Mouse (Mus musculus) hindbrain, postnatal 0 days (tissue): ENCODE measurements around the gene Zfp26. TPM values are rescaled to one million over a fixed set of nuclear protein-coding genes. Genes with fewer than 3 reads are reported as not detected.

Experiments
- ATAC-seq: fragments of 200-750 bp; cut with Nextera tagmentation; 2 replicates; pipeline ENCODE4 v1.8.0; 2017; ENCODE audit warnings: mild to moderate bottlenecking, moderate TSS enrichment, moderate library complexity
- DNase-seq: peaks from one replicate; pipeline ENCODE4 v3.0.0-alpha.2; 2015; ENCODE audit warnings: low spot score
- H3K27ac ChIP-seq: fragments of 300-500 bp; sonication (generic); 2 replicates; pipeline ENCODE4 v1.5.1; 2014; ENCODE audit warnings: mild to moderate bottlenecking
- H3K27me3 ChIP-seq: fragments of 300-500 bp; sonication (generic); 2 replicates; pipeline ENCODE4 v1.6.1; 2014; ENCODE audit warnings: low read length, mixed read lengths; ENCODE audit not compliant: insufficient read depth
- H3K36me3 ChIP-seq: fragments of 300-500 bp; sonication (generic); 2 replicates; pipeline ENCODE4 v1.6.1; 2014; ENCODE audit warnings: low read length, mixed read lengths; ENCODE audit not compliant: insufficient read depth
- H3K4me1 ChIP-seq: fragments of 300-500 bp; sonication (generic); 2 replicates; pipeline ENCODE4 v1.6.1; 2014; ENCODE audit warnings: antibody characterized with exemption, low read length, mixed read lengths; ENCODE audit not compliant: insufficient read depth
- H3K4me2 ChIP-seq: fragments of 300-500 bp; sonication (generic); 2 replicates; pipeline ENCODE4 v1.6.1; 2014; ENCODE audit warnings: low read depth, mild to moderate bottlenecking, low read length, moderate library complexity, mixed read lengths
- H3K4me3 ChIP-seq: fragments of 300-500 bp; sonication (generic); 2 replicates; pipeline ENCODE4 v1.5.1; 2014; ENCODE audit warnings: low read length
- H3K9ac ChIP-seq: fragments of 300-500 bp; sonication (generic); replicated peaks from 2 replicates; pipeline ENCODE4 v1.6.1; 2014; ENCODE audit warnings: mild to moderate bottlenecking, low read length, moderate library complexity, mixed read lengths
- H3K9me3 ChIP-seq: fragments of 300-500 bp; sonication (generic); 2 replicates; pipeline ENCODE4 v1.6.1; 2016; ENCODE audit warnings: low read length, mixed read lengths
- CTCF ChIP-seq: IDR thresholded peaks from 2 replicates; pipeline ENCODE4 v1.5.1; 2016; ENCODE audit warnings: antibody characterized with exemption, control low read depth, low read depth
- WGBS: fragments of 180-500 bp; shearing (Covaris S2); extraction: QIAGEN DNeasy Blood & Tissue Kit; methylation state at CpG from one replicate; pipeline ENCODE4 v1.1.7; 2014; 5-methylcytosine and 5-hydroxymethylcytosine counted together
- polyA plus RNA-seq: library from polyadenylated mRNA; unstranded; fragments of >200 nt; fragmentation: Nextera tagmentation; extraction: Ambion mirVana; gene quantifications from 2 replicates; pipeline ENCODE4 v1.2.1, GENCODE M21; 2015
- total RNA-seq: library from RNA; depleted of rRNA; stranded (reverse); fragments of >200 nt; gene quantifications from 2 replicates; pipeline ENCODE4 v1.2.3, GENCODE M21; 2014

Zfp26 gene
- total and polyA plus RNA-seq, 2 experiments from 2014 or later, result 11.2 to 22.1 TPM

DNA sequence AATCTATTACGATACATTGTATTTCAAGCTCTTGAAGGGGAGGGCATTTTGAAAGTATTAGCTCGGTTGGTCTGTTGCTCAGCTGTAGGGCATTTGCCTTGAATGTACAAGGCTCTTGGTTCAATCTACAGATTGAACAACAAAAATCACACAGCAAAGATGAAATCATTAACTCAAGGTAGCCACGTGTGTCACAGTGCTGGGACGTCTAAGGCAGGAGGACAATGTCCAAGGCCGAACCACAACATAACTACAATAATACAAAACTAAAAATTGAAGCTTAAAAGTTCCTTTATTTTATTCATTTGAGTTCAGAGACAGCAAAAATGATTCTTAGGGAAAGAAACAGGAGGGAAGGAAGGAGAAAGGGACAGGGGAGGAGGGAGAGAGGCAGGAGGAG is 29.6 kb upstream of the Zfp26 start:
- no peaks in the 10 kb centered on the region for H3K9me3 ChIP-seq

DNA sequence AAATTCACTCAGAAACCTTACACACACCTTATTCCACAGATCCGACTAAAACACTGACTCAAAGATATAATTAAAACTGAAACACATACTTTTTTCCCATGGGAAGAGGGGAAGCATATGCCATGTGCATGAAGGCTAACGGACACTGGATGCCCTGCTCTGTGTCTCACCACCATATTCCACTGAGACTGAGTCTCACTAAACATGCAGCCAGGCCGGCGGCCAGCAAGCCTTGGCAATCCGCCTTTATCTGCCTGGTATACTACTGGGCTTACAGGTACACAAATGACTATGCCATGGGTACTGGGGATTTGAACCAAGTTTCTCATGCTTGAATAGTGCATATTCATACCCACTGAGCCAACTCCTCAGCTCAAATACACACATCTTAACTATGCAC is 19.4 kb upstream of the Zfp26 start:
- Histone ChIP-seq H3K4me2 (no peak overlapping the region), H3K9me3 (no peaks in the 10 kb centered on the region), H3K27me3 (no peaks in the 10 kb centered on the region), H3K36me3 (peaks cover 20% of the 10 kb centered on the region), H3K9ac (no peak overlapping the region), H3K27ac (no peak overlapping the region), H3K4me1 (no peaks in the 10 kb centered on the region), H3K4me3 (no peak overlapping the region)
- WGBS, result 69% methylated on average over 5 of the region's 5 CpGs
- ATAC-seq, result 0 out of 2 replicates have a peak, but pooled peaks have one; percentile 21
- DNase-seq, result no peak
- TF ChIP-seq CTCF, result no peak

More for the DNA sequence above, 29.6 kb upstream of the Zfp26 start:
- WGBS, result 87% methylated on average over 5 of the region's 5 CpGs
- TF ChIP-seq CTCF, result no peak
- no peak overlapping the region for H3K9ac ChIP-seq
- H3K4me1 ChIP-seq, result 0 out of 2 replicates have a peak, but pooled peaks cover 8% of the 10 kb centered on the region
- no peaks in the 10 kb centered on the region for H3K27me3 ChIP-seq
- peaks cover 9% of the 10 kb centered on the region; the same call in 1 of the 2 replicates for H3K36me3 ChIP-seq
- H3K4me2 ChIP-seq, result no peak overlapping the region
- no peak overlapping the region for H3K4me3 ChIP-seq
- DNase-seq, result no peak
- ATAC-seq, result no peak
- no peak overlapping the region for H3K27ac ChIP-seq

DNA sequence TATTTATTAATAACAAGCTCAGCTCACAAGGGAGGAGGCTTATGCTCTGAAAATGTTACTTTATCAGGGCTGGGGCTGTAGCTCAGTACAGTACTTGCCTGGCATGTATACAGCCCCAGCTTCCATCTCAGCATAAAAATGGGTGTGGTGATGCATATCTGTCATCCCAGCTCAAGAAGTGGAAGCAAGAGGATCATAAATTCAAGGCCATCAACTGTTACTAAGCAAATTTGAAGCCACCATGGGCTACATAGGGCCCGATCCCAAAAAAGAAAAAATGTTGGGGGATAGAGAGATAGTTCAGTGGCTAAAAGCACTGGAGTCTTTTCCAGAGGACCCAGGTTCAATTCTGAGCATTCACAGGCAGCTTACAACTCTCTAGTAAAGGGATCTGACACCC is 16.7 kb upstream of the Zfp26 start:
- no peak for TF ChIP-seq CTCF
- Histone ChIP-seq H3K4me1 (no peaks in the 10 kb centered on the region), H3K27ac (no peak overlapping the region), H3K27me3 (no peaks in the 10 kb centered on the region), H3K9ac (no peak overlapping the region), H3K4me3 (no peak overlapping the region), H3K36me3 (peaks cover 35% of the 10 kb centered on the region), H3K9me3 (no peaks in the 10 kb centered on the region), H3K4me2 (no peak overlapping the region)
- DNase-seq, result no peak
- no peak for ATAC-seq
- 100% methylated on average over 1 of the region's 1 CpGs for WGBS

DNA sequence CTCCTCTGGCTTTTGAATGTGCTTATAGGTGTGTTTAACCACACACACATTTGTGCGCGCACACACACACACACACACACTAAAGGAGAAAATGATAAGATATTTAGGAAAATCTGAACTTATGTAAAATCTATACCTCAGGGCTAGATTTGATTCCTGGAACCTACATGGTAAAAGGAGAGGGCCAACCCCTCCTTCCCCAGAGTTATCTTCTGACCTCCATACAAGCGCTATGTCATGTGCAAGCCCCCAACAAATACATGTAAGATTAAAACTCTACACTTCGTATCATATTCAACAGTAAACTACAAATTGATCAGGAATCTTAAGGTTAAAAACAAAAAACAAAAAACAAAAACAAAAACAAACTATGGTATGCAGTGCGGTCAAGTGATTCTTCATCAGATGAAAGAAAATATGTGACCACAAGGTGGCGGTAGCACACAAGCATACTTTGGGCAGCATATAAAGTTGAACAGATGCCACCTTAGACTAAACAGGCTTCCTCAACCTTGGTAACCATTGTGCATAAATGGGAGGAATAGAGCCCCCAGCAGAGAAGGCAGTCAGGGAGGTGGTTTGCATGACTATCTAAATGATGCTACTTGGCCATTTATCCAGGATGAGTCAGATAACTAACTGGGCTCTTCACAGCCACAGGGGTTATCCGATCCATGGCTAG is 6.9 kb upstream of the Zfp26 start:
- Histone ChIP-seq H3K27me3 (no peaks in the 10 kb centered on the region), H3K4me1 (no peaks in the 10 kb centered on the region), H3K36me3 (peaks cover 24% of the 10 kb centered on the region), H3K4me3 (no peak overlapping the region), H3K4me2 (no peak overlapping the region), H3K9me3 (no peaks in the 10 kb centered on the region), H3K9ac (no peak overlapping the region), H3K27ac (no peak overlapping the region)
- peak; percentile 91 for TF ChIP-seq CTCF
- DNase-seq, result peak; percentile 91
- peak; percentile 82 for ATAC-seq
- WGBS, result 55% methylated on average over 7 of the region's 7 CpGs

DNA sequence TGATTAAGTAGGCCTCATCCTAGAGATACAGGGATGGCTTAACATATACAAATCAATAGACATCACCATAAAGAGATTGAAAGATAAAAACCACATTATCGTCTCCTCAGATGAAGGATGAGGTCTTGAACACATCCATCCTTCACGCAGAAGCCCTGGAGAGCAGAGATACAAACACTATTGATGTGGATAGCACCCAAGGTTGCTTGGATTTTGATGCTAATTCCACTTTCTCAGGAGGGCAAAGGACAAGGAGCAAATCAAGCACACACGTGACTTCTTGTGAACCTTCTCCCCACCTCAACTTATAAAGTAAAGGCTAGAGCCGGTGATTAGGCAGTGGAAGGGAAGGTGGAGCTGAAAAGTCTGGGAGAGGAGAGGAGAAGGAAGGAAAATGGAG is 6.3 kb downstream of the Zfp26 start:
- Histone ChIP-seq H3K9ac (no peak overlapping the region), H3K4me2 (no peak overlapping the region), H3K27me3 (no peaks in the 10 kb centered on the region), H3K4me3 (no peak overlapping the region), H3K9me3 (no peaks in the 10 kb centered on the region), H3K27ac (no peak overlapping the region), H3K4me1 (peaks cover under 1% of the 10 kb centered on the region; the same call in 1 of the 2 replicates), H3K36me3 (peaks cover 8% of the 10 kb centered on the region; the same call in 1 of the 2 replicates)
- WGBS, result 86% methylated on average over 4 of the region's 4 CpGs
- no peak for ATAC-seq
- no peak for TF ChIP-seq CTCF
- DNase-seq, result no peak

DNA sequence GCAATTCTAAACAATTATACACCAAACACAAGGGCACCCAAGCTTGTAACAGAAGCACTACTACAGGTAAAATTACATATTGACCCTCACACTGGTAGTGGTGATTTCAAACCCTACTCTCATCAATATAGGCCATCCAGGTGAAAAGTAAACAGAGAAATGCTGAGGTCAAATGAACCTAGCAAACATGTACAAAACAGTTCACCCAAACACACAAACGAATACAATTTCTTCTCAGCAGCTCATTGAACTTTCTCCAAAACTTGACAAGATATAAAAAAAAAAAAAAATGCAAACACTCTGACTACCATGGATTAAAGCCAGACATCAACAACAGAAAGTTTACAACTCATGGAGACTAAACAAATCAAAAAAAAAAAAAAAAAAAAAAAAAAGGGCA is 8.5 kb downstream of the Zfp26 start:
- peaks cover 11% of the 10 kb centered on the region; the same call in 1 of the 2 replicates for H3K36me3 ChIP-seq

DNA sequence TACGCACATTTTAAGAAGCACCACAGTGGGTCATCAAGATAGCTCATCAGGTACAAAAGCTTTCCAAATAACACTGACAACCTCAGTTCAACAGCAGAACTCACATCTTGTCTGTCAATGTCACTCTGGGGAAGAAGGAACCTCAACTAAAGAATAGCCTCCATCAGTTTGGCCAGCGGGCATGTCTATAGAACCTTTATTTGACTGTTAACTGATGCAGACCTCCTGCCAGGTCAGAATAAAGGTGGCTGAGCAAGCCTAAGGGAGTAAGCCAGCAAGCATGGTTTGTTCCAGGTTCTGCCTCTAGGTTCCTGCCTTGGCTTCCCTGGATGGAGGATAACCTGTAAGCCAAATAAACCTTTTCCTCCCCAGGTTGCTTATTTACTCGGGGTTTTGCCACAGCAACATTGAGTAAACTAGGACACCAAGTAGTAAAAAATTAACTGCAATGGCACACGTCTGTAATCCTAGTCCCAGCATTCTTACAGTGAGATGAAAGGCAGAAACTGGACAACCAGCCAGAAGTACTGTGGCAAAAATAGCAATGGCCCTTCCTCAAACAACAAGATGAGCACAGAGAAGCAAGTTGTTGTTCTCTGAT is 16.7 kb downstream of the Zfp26 start:
- 80% methylated on average over 4 of the region's 4 CpGs for WGBS
- Histone ChIP-seq H3K4me2 (no peak overlapping the region), H3K9me3 (no peaks in the 10 kb centered on the region), H3K27ac (no peak overlapping the region), H3K9ac (no peak overlapping the region), H3K36me3 (peaks cover 43% of the 10 kb centered on the region), H3K4me3 (no peak overlapping the region), H3K4me1 (no peaks in the 10 kb centered on the region), H3K27me3 (no peaks in the 10 kb centered on the region)
- TF ChIP-seq CTCF, result no peak
- no peak for DNase-seq
- no peak for ATAC-seq

More for the DNA sequence above, 8.5 kb downstream of the Zfp26 start:
- Histone ChIP-seq H3K9me3 (no peaks in the 10 kb centered on the region), H3K27me3 (no peaks in the 10 kb centered on the region), H3K9ac (no peak overlapping the region), H3K4me2 (no peak overlapping the region), H3K4me3 (no peak overlapping the region), H3K4me1 (no peaks in the 10 kb centered on the region), H3K27ac (no peak overlapping the region)
- ATAC-seq (no peak), DNase-seq (no peak)
- 100% methylated on average over 1 of the region's 1 CpGs for WGBS
- TF ChIP-seq CTCF, result no peak
